Mouse (Mus musculus): ENCODE results near the gene Lrp5. TPM values are rescaled to one million over a fixed set of nuclear protein-coding genes. Genes with fewer than 3 reads are reported as not detected.

The Lrp5 gene
- polyA plus RNA-seq, 1 experiment from 2014 or later = 2.3 TPM

GRCm38 (mm10) chr19:3586540-3586939, 99.8 kb downstream of the Lrp5 start:
- 33% methylated on average over 1 of the region's 1 CpGs for WGBS
- no peaks in the 10 kb centered on the region for H3K9me3 ChIP-seq (ENCODE audit: control insufficient read depth, low read length)
- no peak overlapping the region for H3K9ac ChIP-seq (replicated peaks; ENCODE audit: low read depth, low read length)
- H3K36me3 ChIP-seq (ENCODE audit: control insufficient read depth, insufficient read depth) = no peaks in the 10 kb centered on the region; the same call in 1 of the 2 replicates
- no peaks in the 10 kb centered on the region for H3K4me1 ChIP-seq (replicated peaks; ENCODE audit: control insufficient read depth, insufficient read depth, low read length)
- no peak overlapping the region for H3K4me3 ChIP-seq (replicated peaks; ENCODE audit: low read length)
- no peak overlapping the region for H3K4me2 ChIP-seq (ENCODE audit: low read length)
- no peak overlapping the region for H3K27ac ChIP-seq (ENCODE audit: low read length)
- no peak for ATAC-seq
- no peaks in the 10 kb centered on the region for H3K27me3 ChIP-seq (replicated peaks; ENCODE audit: control insufficient read depth, insufficient read depth, low read length)

GRCm38 (mm10) chr19:3586026-3586425, 100.3 kb downstream of the Lrp5 start:
- Histone ChIP-seq H3K9ac (replicated peaks; ENCODE audit: low read depth, low read length) (no peak overlapping the region), H3K4me1 (replicated peaks; ENCODE audit: control insufficient read depth, insufficient read depth, low read length) (no peaks in the 10 kb centered on the region), H3K4me2 (ENCODE audit: low read length) (no peak overlapping the region), H3K4me3 (replicated peaks; ENCODE audit: low read length) (no peak overlapping the region), H3K9me3 (ENCODE audit: control insufficient read depth, low read length) (no peaks in the 10 kb centered on the region), H3K27me3 (replicated peaks; ENCODE audit: control insufficient read depth, insufficient read depth, low read length) (no peaks in the 10 kb centered on the region), H3K27ac (ENCODE audit: low read length) (no peak overlapping the region), H3K36me3 (ENCODE audit: control insufficient read depth, insufficient read depth) (no peaks in the 10 kb centered on the region)
- no peak for ATAC-seq
- WGBS = 91% methylated on average over 9 of the region's 9 CpGs

GRCm38 (mm10) chr19:3581326-3581725, 105.0 kb downstream of the Lrp5 start:
- Histone ChIP-seq H3K27me3 (replicated peaks; ENCODE audit: control insufficient read depth, insufficient read depth, low read length) (no peaks in the 10 kb centered on the region), H3K4me2 (ENCODE audit: low read length) (no peak overlapping the region), H3K36me3 (ENCODE audit: control insufficient read depth, insufficient read depth) (no peaks in the 10 kb centered on the region), H3K27ac (ENCODE audit: low read length) (no peak overlapping the region), H3K9ac (replicated peaks; ENCODE audit: low read depth, low read length) (no peak overlapping the region), H3K4me1 (replicated peaks; ENCODE audit: control insufficient read depth, insufficient read depth, low read length) (peaks cover 3% of the 10 kb centered on the region; the same call in 1 of the 2 replicates), H3K9me3 (ENCODE audit: control insufficient read depth, low read length) (no peaks in the 10 kb centered on the region), H3K4me3 (replicated peaks; ENCODE audit: low read length) (no peak overlapping the region)
- WGBS = 27% methylated on average over 7 of the region's 7 CpGs
- no peak for ATAC-seq

- Histone ChIP-seq H3K36me3 (ENCODE audit: control insufficient read depth, insufficient read depth) (no peaks in the 10 kb centered on the region), H3K27me3 (replicated peaks; ENCODE audit: control insufficient read depth, insufficient read depth, low read length) (no peaks in the 10 kb centered on the region), H3K9me3 (ENCODE audit: control insufficient read depth, low read length) (no peaks in the 10 kb centered on the region), H3K27ac (ENCODE audit: low read length) (no peak overlapping the region), H3K4me3 (replicated peaks; ENCODE audit: low read length) (no peak overlapping the region), H3K9ac (replicated peaks; ENCODE audit: low read depth, low read length) (no peak overlapping the region), H3K4me1 (replicated peaks; ENCODE audit: control insufficient read depth, insufficient read depth, low read length) (peaks cover 21% of the 10 kb centered on the region), H3K4me2 (ENCODE audit: low read length) (no peak overlapping the region)
- no peak for ATAC-seq
Observed at GRCm38 (mm10) chr19:3577911-3578290, 108.5 kb downstream of the Lrp5 start.

GRCm38 (mm10) chr19:3577265-3577910, 109.0 kb downstream of the Lrp5 start:
- Histone ChIP-seq H3K9me3 (ENCODE audit: control insufficient read depth, low read length) (no peaks in the 10 kb centered on the region), H3K27me3 (replicated peaks; ENCODE audit: control insufficient read depth, insufficient read depth, low read length) (no peaks in the 10 kb centered on the region), H3K4me2 (ENCODE audit: low read length) (no peak overlapping the region), H3K4me1 (replicated peaks; ENCODE audit: control insufficient read depth, insufficient read depth, low read length) (peaks cover 21% of the 10 kb centered on the region), H3K9ac (replicated peaks; ENCODE audit: low read depth, low read length) (no peak overlapping the region), H3K4me3 (replicated peaks; ENCODE audit: low read length) (no peak overlapping the region), H3K36me3 (ENCODE audit: control insufficient read depth, insufficient read depth) (no peaks in the 10 kb centered on the region), H3K27ac (ENCODE audit: low read length) (no peak overlapping the region)
- ATAC-seq = no peak
- WGBS = 91% methylated on average over 4 of the region's 4 CpGs

GRCm38 (mm10) chr19:3576451-3577264, 109.7 kb downstream of the Lrp5 start:
- Histone ChIP-seq H3K9me3 (ENCODE audit: control insufficient read depth, low read length) (no peaks in the 10 kb centered on the region), H3K9ac (replicated peaks; ENCODE audit: low read depth, low read length) (no peak overlapping the region), H3K27ac (ENCODE audit: low read length) (peak overlapping the region; percentile 92), H3K4me1 (replicated peaks; ENCODE audit: control insufficient read depth, insufficient read depth, low read length) (peaks cover 21% of the 10 kb centered on the region), H3K4me3 (replicated peaks; ENCODE audit: low read length) (peak overlapping the region; percentile 92), H3K36me3 (ENCODE audit: control insufficient read depth, insufficient read depth) (no peaks in the 10 kb centered on the region), H3K4me2 (ENCODE audit: low read length) (peak overlapping the region; percentile 44), H3K27me3 (replicated peaks; ENCODE audit: control insufficient read depth, insufficient read depth, low read length) (no peaks in the 10 kb centered on the region)
- 72% methylated on average over 5 of the region's 5 CpGs for WGBS
- 0 out of 2 replicates have a peak, but pooled peaks have one; percentile 1 for ATAC-seq

GRCm38 (mm10) chr19:3575632-3576384, 110.6 kb downstream of the Lrp5 start, which contains the start of gene Ppp6r3:
Gene Ppp6r3 (minus strand): TSS chr19:3575749.
- no peaks in the 10 kb centered on the region for H3K9me3 ChIP-seq (ENCODE audit: control insufficient read depth, low read length)
- peak within 1 kb of the TSS; percentile 92 for H3K4me3 ChIP-seq (replicated peaks; ENCODE audit: low read length)
- H3K4me1 ChIP-seq (replicated peaks; ENCODE audit: control insufficient read depth, insufficient read depth, low read length) = peaks cover 21% of the 10 kb centered on the region
- peak within 1 kb of the TSS; percentile 97 for H3K4me2 ChIP-seq (ENCODE audit: low read length)
- under 1% methylated on average over 50 of the region's 51 CpGs for WGBS
- peak within 1 kb of the TSS; percentile 92 for H3K27ac ChIP-seq (ENCODE audit: low read length)
- H3K36me3 ChIP-seq (ENCODE audit: control insufficient read depth, insufficient read depth) = no peaks in the 10 kb centered on the region
- peak within 1 kb of the TSS; percentile 84 for H3K9ac ChIP-seq (replicated peaks; ENCODE audit: low read depth, low read length)
- no peaks in the 10 kb centered on the region for H3K27me3 ChIP-seq (replicated peaks; ENCODE audit: control insufficient read depth, insufficient read depth, low read length)
- ATAC-seq = peak; percentile 95

- Histone ChIP-seq H3K27ac (ENCODE audit: low read length) (peak overlapping the region; percentile 92), H3K9ac (replicated peaks; ENCODE audit: low read depth, low read length) (peak overlapping the region; percentile 84), H3K9me3 (ENCODE audit: control insufficient read depth, low read length) (no peaks in the 10 kb centered on the region), H3K27me3 (replicated peaks; ENCODE audit: control insufficient read depth, insufficient read depth, low read length) (no peaks in the 10 kb centered on the region), H3K4me1 (replicated peaks; ENCODE audit: control insufficient read depth, insufficient read depth, low read length) (peaks cover 21% of the 10 kb centered on the region), H3K4me3 (replicated peaks; ENCODE audit: low read length) (peak overlapping the region; percentile 92), H3K36me3 (ENCODE audit: control insufficient read depth, insufficient read depth) (no peaks in the 10 kb centered on the region), H3K4me2 (ENCODE audit: low read length) (peak overlapping the region; percentile 97)
- WGBS = under 1% methylated on average over 49 of the region's 50 CpGs
- peak; percentile 18 for ATAC-seq
Observed at GRCm38 (mm10) chr19:3575276-3575631, 111.1 kb downstream of the Lrp5 start.

GRCm38 (mm10) chr19:3574593-3575094, 111.7 kb downstream of the Lrp5 start:
- no peak for ATAC-seq
- H3K36me3 ChIP-seq (ENCODE audit: control insufficient read depth, insufficient read depth) = no peaks in the 10 kb centered on the region
- H3K9me3 ChIP-seq (ENCODE audit: control insufficient read depth, low read length) = no peaks in the 10 kb centered on the region
- peak overlapping the region; percentile 97 for H3K4me2 ChIP-seq (ENCODE audit: low read length)
- WGBS = 5% methylated on average over 9 of the region's 9 CpGs
- H3K4me1 ChIP-seq (replicated peaks; ENCODE audit: control insufficient read depth, insufficient read depth, low read length) = peaks cover 21% of the 10 kb centered on the region
- H3K9ac ChIP-seq (replicated peaks; ENCODE audit: low read depth, low read length) = peak overlapping the region; percentile 84
- H3K27ac ChIP-seq (ENCODE audit: low read length) = peak overlapping the region; percentile 92
- no peaks in the 10 kb centered on the region for H3K27me3 ChIP-seq (replicated peaks; ENCODE audit: control insufficient read depth, insufficient read depth, low read length)
- peak overlapping the region; percentile 92 for H3K4me3 ChIP-seq (replicated peaks; ENCODE audit: low read length)

Measured in forebrain, embryonic 16.5 days (tissue).